Mouse (Mus musculus): Measurements from ENCODE around the gene Cfap52.

Gene Cfap52

DNA sequence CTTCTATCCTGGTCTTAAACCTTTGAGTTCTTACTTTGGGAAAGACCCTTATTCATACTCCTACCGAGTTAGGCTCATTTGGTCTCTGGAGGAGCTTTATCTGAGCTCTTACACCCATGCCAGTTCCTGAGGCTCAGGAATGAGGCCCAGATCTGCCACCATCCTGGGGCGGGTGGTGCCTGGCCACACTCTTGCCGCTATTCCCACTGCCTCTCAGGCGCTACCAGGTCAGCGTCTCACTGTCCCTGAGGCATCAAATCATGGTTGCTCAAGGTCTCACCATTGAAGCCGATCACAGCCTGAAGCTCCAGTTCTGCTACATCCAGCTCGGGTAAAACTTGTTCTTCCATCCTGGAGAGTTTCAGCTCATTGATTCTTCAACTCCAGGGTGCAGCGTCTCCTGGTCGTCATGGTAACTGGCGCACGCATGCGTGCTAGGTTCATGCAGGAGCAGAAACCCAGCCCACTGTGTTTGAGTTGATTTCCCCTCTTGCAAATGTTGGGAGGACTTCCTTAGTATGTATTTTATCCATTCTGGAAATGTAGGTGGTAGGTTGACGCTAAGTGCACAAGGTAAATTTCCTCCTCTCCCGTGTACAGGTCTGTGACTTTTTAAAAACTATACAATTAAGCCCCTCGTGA, at the start of gene Cfap52:
TSS of gene Cfap52 (minus strand) at position 410 of the 642 bp plus-strand sequence.
- CTCF ChIA-PET, result no interaction called here

DNA sequence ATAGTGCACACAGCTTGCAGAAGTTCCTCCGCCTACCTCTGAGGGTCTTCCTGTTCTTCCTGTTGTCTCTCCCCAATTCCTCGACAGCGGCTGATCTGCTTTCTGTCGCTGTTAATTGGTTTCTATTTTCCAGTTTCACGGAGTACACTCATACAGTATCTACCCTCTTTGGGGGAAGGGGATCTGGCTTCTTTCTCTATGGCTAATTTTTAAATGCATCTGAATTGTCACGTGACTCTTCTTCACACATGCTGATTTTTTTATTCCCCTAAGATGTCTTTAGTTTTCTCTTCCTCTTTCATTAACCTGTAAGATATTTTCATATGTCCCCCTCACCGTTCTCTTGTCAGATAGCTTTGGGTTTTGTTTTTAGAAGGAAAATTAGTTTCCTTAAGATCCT, 46.8 kb upstream of the Cfap52 start:
- CTCF ChIA-PET, result no interaction called here

DNA sequence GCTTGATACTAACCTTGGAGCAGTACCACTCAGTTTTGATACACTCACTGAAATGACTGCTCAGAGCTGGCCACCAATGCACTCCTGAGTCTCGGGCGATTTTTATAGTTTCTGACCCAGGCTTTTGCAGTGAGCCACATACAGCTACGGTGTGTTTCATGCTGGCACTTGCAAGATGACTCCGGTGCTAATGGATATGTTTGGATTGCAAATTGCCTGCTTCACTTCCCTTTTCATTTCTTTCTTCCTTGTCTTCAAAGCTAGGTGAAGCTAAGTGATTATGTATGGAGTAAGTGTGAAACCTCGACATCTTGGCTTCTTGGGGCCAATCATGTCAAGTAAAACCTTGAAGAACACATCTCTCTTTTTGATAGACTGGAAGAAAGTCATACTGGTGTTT, 43.9 kb upstream of the Cfap52 start:
- CTCF ChIA-PET, result no interaction called here

DNA sequence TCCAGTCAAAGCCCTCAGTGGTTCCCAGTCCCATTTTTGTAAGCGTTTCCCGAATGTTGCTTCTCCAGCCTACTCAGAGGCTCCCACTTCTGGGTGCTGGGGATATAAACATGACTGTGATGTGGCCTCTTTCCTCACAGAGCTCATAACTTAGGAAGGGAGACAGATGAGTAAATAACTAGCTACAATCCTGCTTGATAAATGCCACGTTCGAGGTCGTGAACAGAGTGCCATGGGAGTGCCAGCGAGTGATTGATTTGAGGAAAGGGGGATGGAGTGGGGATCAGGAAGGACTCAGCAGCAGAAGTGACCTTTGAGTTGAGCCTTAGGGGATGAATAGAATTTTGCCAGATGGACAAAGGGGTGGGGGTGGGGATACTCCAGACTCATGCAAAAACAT, 42.2 kb upstream of the Cfap52 start:
- CTCF ChIA-PET, result no interaction called here

DNA sequence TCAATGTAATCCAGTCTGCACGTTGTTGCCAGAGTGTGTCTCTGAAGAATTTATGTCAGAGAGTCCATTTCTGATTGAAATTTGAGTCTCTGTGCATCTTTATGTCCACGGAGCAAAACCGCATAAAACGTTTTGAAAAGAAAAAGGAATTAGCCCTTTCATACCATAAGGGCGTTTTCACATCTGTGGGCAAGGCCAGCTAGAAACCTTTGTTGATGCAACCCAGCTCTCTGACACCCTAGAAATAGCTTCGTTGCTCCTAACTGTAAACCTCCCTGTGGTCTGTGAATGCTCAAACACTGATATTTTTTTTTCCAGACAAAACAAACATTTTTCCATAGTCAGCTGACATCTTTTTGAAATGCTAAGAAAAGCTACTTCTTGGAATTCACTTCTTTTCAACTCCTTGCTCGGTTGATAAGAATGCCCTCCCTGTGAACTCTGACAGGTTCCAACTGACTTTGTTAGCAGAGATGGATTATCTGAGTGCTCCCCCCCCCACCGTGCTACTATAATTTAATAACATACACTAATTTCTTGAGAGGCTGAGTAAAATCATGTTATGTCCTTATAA, 40.9 kb upstream of the Cfap52 start:
- CTCF ChIA-PET, result no interaction called here

DNA sequence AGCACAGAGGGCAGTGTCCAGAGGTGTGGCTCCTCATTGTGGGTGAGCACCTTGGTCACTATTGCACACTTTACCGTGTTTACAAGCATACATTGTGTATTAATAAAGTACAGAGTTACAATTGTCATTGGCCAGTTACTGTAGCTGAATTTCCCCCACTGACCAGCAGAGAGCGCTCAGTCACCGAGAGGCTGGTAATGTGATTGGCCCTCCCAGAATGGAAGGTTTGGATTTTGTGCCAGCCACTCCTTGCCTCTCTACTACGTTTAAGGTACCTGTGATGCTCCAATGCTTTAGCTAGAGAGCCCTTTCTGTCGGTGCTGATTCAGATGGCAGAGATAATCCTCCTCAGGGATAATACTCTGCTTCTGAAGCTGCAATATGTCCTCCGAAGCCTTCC, 38.7 kb upstream of the Cfap52 start:
- CTCF ChIA-PET, result no interaction called here

DNA sequence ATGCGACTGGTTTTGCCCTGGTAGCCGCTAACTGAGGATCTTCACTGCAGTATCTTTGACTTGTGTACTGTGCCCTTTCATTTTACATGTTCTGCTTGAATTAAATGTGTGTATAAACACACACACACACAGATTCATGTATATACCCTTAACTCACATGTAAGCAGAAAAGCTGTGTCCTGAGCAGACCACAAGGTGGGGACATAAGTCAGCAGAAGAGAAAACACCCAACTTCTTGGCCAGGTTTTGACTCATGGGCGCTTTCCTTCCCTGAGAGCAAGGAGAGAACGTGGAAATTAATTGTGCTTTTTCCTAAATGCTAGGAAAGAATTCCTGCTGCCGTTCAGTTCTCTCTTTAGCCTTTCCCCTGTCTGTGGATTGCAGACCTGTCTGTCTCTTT, 34.2 kb upstream of the Cfap52 start:
- CTCF ChIA-PET, result no interaction called here

DNA sequence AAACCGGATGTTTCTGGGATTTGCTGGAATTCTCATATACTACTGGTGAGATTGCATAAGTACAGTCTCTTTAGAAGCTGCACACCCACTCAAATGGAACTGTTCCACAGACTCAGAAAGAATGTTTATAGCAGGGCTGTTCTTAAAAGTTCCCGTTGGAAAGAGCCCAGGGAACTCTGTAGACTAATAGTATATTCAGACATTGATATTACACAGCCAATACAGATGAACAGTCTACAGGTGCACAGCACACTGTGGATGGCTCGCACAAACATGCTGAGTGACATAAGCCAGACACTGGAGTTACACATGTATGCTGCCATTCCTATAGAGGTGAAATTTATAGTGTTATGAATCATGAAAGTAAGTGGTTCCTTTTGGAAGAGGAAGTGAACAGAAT, 33.5 kb upstream of the Cfap52 start:
- CTCF ChIA-PET, result no interaction called here

DNA sequence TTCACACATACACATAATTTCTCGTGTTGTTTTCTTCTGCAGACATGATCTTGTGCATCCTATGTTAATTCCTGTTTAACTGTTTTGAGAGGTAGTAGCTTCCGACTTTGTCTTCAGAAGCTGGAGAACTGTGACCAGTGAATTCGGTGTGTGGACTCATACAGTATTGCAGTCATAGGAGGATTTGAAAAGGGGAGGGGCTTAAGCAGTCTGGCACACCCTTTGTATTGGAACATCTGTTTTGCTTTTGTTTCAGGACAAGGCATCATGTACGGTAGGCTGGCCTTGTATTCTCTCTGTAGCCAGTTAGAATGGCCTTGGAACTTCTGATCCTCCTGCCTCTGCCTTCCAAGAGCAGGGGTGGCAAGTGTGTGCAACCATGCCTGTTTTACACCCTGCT, 30.5 kb upstream of the Cfap52 start:
- CTCF ChIA-PET, result interaction anchor here (0.8 kb wide), 1 partner anchor 28 kb away, joined by 3 read pairs; no protein-coding TSS in a partner anchor

DNA sequence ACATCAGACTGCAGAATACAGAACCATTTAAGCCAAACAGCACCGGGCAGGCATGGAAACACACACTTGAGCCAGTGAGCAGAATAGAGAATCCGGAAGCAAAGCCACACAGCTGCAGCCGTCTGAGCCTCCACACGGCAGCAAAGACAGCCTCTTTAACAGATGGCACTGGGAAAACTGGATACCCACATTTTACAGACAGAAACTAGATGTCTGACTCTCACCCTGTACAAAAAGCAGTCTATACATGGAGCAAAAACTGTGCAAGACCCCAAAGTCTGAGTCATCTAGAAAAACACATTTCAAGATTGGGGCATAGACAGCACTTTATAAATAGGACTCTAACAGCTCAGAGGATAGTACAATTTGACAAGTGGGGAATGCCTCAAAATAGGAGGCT, 25.8 kb upstream of the Cfap52 start:
- CTCF ChIA-PET, result interaction anchor here (0.7 kb wide), 1 partner anchor 794 kb away, joined by 5 read pairs; no protein-coding TSS in a partner anchor

DNA sequence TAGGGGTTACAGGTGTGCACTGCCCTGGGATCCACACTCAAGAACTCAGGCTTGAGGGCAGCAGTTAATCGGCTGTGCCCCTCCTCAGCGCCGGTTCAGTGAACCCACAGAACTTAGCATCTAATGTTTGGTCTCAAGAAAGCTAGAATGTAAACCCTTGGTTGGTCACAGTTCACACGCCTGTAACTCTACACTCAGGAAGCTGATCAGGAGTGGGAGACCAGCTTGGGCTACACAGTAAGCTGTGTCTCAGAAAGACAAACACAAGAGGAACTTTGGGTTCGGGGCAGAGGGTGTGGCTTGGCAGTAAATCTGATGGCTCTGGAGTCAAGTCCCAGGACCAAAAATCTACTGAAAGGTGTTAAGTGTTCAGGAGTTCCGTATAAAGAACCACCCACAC, 18.1 kb upstream of the Cfap52 start:
- CTCF ChIA-PET, result no interaction called here

DNA sequence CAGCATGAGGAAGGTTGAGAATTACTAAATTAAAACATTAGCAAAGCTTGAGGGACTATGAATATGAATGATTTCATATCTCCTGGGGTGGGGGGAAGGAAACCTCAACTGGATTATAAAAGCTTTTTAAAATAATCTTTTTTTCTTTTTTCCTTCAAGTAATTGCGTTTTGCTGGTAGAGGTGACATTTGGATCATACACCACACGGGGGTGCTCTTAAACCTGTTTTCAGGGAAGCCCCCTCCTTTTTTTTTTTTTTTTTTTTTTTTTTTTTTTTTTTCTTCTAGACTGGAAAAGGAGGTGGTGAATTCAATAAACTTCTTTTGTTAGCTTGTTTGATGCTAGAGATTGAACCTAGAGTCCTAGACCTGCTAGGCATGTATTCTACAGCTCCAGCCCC, 9.8 kb upstream of the Cfap52 start:
- CTCF ChIA-PET, result no interaction called here

DNA sequence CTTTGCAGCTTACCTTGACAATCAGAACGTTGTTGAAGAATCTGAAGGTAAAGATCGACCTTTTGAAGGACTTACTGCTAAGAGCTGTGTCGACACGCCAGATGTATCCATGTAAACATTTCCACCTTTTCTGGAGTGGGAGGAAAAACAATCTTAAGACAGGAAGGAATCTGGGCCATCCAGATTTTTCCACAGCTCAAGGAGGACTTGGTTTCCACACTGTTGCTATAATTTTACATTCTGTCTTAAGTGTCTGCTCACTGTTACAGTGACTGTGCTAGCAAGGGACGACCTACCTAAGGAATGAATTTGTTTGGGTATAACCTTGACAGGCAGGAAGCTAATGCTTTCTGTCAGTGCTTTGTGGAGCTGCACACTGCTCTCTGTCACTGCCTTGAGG, 7.8 kb upstream of the Cfap52 start:
- CTCF ChIA-PET, result no interaction called here

DNA sequence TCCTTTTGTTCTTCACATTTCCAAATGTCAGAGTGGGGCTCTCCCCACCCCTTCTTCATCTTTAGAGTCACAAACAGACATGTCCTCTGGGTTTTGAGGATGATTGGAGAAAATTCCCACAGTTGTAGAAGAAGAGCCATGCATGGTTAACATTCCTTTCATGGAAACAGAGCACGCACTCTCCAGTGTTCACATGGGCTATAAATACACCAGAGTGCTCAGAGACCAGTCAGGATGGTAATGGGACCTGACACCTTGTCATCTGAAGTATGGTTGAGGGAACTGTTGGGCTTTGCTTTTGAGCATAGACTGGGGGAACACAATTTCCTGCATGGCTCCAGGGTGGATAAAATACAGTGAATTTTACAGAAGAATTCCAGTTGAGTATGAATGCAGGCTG, 7.2 kb upstream of the Cfap52 start:
- CTCF ChIA-PET, result no interaction called here

DNA sequence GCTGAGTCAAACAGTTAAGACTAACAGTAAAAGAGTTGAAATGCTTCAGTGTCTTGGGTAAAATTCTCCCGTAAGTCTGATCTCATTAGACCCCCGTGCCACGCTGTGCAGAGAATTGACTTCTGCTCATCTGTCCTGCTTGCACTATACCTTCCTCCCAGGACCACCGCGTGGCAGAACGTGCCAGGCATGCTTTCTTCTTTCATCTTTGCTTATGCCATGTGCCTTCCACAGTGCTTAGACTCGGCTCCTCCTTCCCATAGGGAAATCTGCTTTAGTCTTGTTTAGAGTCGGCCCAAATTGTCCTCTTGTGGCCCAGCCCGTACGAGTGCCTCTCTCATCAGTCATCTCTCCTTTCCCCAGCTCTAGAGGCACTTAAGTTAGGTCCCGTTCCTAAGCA, 2.4 kb upstream of the Cfap52 start:
- CTCF ChIA-PET, result interaction anchor here (0.7 kb wide), 1 partner anchor 15 kb away, joined by 5 read pairs; no protein-coding TSS in a partner anchor

DNA sequence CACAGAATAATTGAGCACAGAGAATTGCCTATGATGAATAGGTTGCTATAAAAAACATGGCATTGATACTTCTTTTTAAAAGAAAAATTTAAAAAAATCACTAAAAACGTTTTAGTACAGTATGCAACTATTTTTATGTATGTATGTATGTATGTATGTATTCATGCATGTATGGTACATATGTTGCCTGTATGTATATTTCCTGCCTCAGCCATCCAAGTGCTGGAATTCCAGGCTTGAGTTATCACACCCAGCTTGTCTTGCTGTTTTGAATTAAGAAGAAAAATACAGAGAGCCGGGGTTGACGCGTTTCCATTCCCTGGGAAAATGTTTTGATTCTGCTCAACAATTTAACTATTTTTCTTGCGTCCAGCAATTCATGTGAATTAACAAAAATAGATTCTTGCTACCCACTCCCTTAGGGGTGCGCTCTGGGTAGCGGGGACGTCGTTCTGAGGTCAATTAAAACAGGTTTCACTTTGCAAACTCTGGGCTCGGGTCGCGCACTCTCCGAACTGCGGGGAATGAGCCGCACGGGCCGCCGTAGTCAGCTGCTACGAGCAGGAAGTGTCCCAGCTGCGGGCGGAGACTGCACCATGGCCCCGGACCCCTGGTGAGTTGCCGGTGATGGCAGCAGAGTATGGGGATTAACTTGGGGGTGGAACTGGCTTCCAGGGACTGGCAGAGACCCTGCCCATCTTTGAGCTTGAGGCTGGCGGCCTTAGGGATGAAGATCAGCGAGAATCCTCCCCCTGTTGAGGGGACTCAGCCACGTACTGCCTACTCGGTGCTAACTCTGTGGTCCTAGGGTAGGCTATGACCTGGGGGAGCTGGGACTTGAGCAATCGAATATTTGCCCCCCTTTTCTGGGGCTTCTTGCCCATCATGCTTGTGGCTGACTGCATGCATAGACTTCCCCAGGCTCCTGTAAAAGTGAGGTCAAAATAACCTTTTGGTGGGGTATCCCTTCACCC, 741 bp upstream of the Cfap52 start, which contains the start of gene Stx8:
TSS of gene Stx8 (plus strand) at position 289 of the 974 bp plus-strand sequence.
- CTCF ChIA-PET, result no interaction called here

DNA sequence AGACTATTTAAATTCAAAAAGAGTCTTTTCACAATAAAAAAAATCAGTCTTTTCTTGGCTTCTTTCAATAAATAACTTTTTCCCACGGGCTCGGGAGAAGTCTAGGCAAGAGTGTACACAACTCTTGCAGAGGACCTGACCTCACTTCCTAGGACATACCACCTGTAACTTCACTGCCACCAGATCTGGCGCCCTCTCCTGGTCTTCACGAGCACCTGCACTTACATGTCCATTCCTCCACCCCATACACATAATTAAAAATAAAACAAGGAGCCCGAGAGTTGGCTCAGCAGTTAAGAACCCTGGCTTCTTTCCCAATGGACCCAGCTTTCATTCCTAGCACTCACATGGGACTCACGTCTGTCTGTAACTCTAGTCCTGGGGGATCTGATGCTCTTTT, 1.3 kb downstream of the Cfap52 start:
- CTCF ChIA-PET, result no interaction called here

DNA sequence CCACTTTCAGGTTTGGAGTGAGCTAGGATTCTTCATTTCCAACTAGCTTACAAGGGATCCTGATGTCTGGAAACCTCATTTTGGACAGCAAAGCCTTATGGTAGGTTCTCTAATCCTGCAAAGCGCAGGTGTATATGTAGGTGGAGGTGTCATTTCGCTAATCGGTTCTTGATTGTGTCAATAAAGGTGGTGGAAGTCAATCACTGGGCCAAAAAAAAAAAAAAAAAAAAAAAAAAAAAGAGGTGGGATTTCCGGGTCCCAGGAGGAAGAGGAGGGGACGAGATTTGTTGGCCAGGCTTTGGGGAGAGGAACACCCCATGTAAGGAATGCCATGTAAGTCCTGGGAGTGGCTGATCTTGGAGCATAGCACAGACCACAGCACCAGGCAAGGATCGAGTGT, 11.0 kb downstream of the Cfap52 start:
- CTCF ChIA-PET, result no interaction called here

DNA sequence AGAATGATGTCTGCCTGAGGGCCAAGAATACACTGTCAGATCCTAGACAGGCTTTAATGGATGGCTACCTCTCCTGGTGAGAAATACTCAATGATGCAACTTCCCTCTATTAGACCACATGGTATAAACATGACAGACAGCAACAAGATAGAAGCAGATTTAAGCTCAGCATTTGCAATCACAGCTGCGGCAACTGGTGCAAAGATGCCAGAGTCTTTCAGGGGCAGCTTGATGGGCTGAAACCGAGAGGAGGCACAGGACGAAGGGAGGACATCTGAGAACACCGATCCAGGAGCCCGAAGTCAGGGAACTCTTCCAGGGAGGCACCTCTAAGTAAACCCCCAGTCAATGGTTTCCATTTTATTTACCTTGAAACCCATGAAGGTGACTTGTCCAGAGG, 11.8 kb downstream of the Cfap52 start:
- CTCF ChIA-PET, result no interaction called here

DNA sequence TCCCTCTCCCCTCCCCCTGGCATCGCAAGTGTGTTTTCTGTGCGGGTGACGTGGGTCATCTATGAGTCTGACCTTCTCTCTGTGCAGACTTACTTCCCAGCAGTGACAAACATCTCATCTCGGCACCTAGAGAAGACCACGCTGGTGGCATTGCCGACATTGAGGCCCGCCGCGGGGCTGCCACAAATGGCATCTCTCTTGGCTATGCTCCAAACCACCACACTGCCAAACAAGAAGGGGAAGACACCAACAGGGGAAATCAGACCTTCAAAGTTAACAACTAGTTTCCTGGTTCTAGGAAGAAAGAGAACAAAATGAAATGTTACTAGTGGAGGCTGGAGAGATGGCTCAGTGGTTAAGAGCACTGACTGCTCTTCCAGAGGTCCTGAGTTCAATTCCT, 16.0 kb downstream of the Cfap52 start:
- CTCF ChIA-PET, result no interaction called here

DNA sequence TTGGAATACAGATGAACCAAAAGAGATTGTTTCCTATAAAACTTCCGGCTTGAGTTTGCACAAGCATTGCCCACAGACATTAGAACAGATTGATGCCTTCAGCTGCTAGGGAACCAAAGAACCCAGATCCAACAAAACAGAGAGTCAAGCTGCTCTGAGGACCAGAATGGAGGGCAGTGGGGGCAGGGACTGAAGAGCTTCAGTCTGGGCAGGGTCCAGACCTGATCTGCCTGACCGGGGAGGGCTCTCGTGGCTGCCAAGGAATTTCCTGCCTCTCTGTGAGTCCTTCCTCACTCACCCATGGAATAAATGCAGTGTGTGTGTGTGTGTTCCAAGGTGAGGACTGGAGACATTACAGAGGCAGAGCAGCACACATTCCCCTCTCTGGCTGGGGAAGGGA, 17.2 kb downstream of the Cfap52 start:
- CTCF ChIA-PET, result no interaction called here

DNA sequence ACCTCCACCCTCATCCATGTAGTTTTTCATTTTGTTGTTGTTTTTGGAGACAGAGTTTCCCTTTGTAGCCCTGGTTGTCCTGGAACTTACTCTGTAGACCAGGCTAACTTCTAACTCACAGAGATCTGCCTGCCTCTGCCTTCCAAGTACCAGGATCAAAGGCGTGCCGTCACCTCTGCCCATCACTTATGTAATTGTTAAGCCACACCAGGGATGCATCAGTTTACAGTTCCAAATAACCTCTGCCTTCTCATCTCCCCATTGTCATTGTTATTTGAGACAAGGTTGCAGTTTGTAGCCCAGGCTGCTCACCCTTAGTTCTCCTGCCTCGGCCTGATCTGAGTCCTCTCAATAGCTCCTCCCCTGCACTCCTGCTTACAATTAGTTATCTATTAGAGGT, 33.3 kb downstream of the Cfap52 start:
- CTCF ChIA-PET, result no interaction called here

Data from spleen, embryonic (tissue).